Mouse (Mus musculus) inflammation-experienced regulatory T-cells, adult 6 months (primary cell): ENCODE data around the gene Atp8a2. TPM values are rescaled to one million over a fixed set of nuclear protein-coding genes. Genes with fewer than 3 reads are reported as not detected.

ENCODE experiments used
- ATAC-seq: one replicate; pipeline ENCODE4 v1.8.0; 2017
- polyA plus RNA-seq, 3 experiments: library from polyadenylated mRNA; unstranded; fragments of 100-300 nt; shearing (Covaris generic); gene quantifications; one replicate each; pipeline ENCODE4 v1.2.1; 2017

Atp8a2 gene
- polyA plus RNA-seq, 3 experiments from 2014 or later, result 0.57 to 2.9 (median 1.1) TPM

GRCm38 (mm10) chr14:59591901-59592300, 605.1 kb downstream of the Atp8a2 start:
- no peak for ATAC-seq

- ATAC-seq, result peak; percentile 50
These were observed 606.4 kb downstream of the Atp8a2 start for GRCm38 (mm10) chr14:59590614-59591013.

Other genes starting within 250 kb of the Atp8a2 start
- not detected for gene Nupl1, start 54.3 kb upstream of the Atp8a2 start, polyA plus RNA-seq
- gene Gm49336, start 54.3 kb upstream of the Atp8a2 start, polyA plus RNA-seq, result 10 to 100 TPM; 15.5 to 20.0 (median 17.9) TPM
- gene Mtmr6, start 68.0 kb upstream of the Atp8a2 start, polyA plus RNA-seq, result 10 to 100 TPM; 50.0 to 60.2 (median 54.7) TPM
- gene Amer2, start 176.1 kb upstream of the Atp8a2 start, polyA plus RNA-seq, result not detected